Mouse (Mus musculus) C2C12 (cell line): ENCODE results near the gene Enpp1. TPM values are rescaled to one million over a fixed set of nuclear protein-coding genes. Genes with fewer than 3 reads are reported as not detected.

ENCODE experiments used
- H3K27me3 ChIP-seq: one replicate; pipeline ENCODE4 v1.6.1; 2011; ENCODE audit not compliant: control insufficient read depth, insufficient read depth, insufficient read length
- H3K36me3 ChIP-seq: one replicate; pipeline ENCODE4 v1.6.1; 2011; ENCODE audit not compliant: control insufficient read depth, insufficient read depth
- H3K4me3 ChIP-seq: one replicate; pipeline ENCODE4 v1.5.1; 2011; ENCODE audit warnings: mild to moderate bottlenecking, control low read depth; ENCODE audit not compliant: poor library complexity, insufficient read depth, severe bottlenecking
- H3K79me2 ChIP-seq: one replicate; pipeline ENCODE4 v1.6.1; 2011; ENCODE audit not compliant: control insufficient read depth, insufficient read depth
- H3K79me3 ChIP-seq: one replicate; pipeline ENCODE4 v1.6.1; 2011; ENCODE audit warnings: low read depth, control low read depth
- H3ac ChIP-seq: one replicate; pipeline ENCODE3; 2011; ENCODE audit warnings: low read depth; ENCODE audit not compliant: control insufficient read depth, insufficient read length
- CEBPB ChIP-seq: IDR thresholded peaks from one replicate; pipeline ENCODE4 v1.6.1; 2011; ENCODE audit warnings: low read depth, mild to moderate bottlenecking, control low read depth, moderate library complexity
- CTCF ChIP-seq: IDR thresholded peaks from one replicate; pipeline ENCODE4 v1.5.1; 2011; ENCODE audit not compliant: control insufficient read depth, insufficient read depth, insufficient read length
- FOSL1 ChIP-seq: IDR thresholded peaks from one replicate; pipeline ENCODE4 v1.8.0; 2011; ENCODE audit warnings: mild to moderate bottlenecking, low read length; ENCODE audit not compliant: poor library complexity, insufficient read depth, severe bottlenecking
- MAX ChIP-seq: IDR thresholded peaks from one replicate; pipeline ENCODE4 v1.6.1; 2011; ENCODE audit warnings: mild to moderate bottlenecking, control low read depth
- MYOD1 ChIP-seq: IDR thresholded peaks from one replicate; pipeline ENCODE4 v1.6.1; 2011; ENCODE audit warnings: low read depth; ENCODE audit not compliant: control insufficient read depth, insufficient read length
- MYOG ChIP-seq: IDR thresholded peaks from one replicate; pipeline ENCODE4 v1.6.1; 2011; ENCODE audit not compliant: control insufficient read depth, insufficient read length; ENCODE audit errors: extremely low read depth
- USF1 ChIP-seq: IDR thresholded peaks from one replicate; pipeline ENCODE4 v1.6.1; 2011; ENCODE audit warnings: low read depth, mild to moderate bottlenecking, control low read depth, moderate library complexity
- polyA plus RNA-seq: library from polyadenylated mRNA; unstranded; fragments of >200 nt; fragmentation: generic; extraction: Trizol; gene quantifications from one replicate; pipeline ENCODE4 v1.2.1, GENCODE M21; 2012; ENCODE audit warnings: missing spikeins

Gene Enpp1
- polyA plus RNA-seq, 1 experiment = 1.3 TPM

DNA sequence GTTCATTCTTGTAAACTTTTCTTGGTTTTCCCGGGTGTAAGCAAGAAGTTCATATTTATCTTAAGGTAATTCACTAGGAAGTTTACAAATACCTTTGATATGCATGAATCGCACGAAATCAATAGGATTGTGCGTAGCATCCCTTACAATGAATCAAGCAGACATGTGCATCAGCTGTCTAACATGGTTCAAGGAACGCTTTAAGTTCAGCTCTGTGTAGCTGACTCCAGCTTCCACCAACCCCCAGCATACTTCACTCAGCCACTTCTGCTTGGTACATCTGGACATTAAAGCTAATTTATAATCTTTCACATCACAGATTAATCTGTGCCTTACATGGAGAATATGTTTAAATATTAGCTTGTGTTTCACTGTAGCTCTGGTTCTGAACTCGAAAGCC lies 113.3 kb downstream of the Enpp1 start:
- TF ChIP-seq MYOD1 (no peak), FOSL1 (no peak), USF1 (no peak), CTCF (no peak), MAX (no peak), CEBPB (no peak), MYOG (no peak)
- Histone ChIP-seq H3K79me3 (no peaks in the 10 kb centered on the region), H3K4me3 (no peak overlapping the region), H3ac (no peak overlapping the region), H3K36me3 (peaks cover 15% of the 10 kb centered on the region), H3K79me2 (peaks cover 16% of the 10 kb centered on the region), H3K27me3 (no peaks in the 10 kb centered on the region)

DNA sequence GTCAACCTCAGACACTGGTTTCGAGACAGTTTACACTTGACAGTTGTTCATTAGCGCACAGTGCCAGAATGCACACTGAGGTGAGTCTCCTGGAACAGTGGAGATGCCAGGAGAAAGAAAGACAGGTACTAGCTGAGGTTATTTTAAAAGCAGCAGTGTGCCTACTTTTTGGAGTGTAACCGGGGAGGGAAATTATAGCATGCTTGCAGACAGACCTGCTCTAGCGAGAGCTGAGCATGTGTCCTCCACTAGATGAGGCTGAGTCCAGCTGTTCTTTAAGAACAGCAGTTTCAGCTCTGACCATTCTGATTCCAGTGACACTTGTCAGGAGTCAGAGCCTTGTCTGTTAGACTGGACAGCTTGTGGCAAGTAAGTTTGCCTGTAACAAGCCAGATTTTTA lies 114.2 kb downstream of the Enpp1 start:
- TF ChIP-seq MYOD1 (no peak), USF1 (no peak)
- Histone ChIP-seq H3ac (no peak overlapping the region), H3K79me3 (no peaks in the 10 kb centered on the region), H3K4me3 (no peak overlapping the region), H3K36me3 (peaks cover 15% of the 10 kb centered on the region), H3K27me3 (no peaks in the 10 kb centered on the region), H3K79me2 (peaks cover 16% of the 10 kb centered on the region)

DNA sequence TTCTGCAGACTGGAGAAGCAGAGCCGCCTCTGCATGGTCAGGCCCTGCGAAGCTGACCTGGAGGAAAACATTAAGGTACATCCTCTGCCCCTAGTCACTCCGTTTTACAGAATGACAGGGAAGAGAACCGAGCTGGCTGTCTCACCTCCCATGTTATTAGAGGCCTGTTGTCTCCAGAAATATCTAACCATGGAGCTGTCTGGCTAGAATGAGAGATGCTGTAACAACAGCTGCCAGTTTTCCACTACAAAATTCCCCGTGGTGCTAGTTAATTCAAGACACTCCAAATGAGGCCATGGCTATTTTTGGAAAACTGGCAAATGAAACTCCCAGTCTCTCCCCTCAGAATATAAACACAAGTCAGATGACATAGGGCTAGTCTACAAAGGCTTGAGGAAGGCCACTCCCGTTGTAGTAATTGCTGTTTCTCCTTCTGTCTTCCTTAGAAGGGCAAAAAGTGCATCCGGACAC lies 115.1 kb downstream of the Enpp1 start:
- Histone ChIP-seq H3K36me3 (peaks cover 15% of the 10 kb centered on the region), H3ac (no peak overlapping the region), H3K27me3 (no peaks in the 10 kb centered on the region), H3K4me3 (peak overlapping the region; percentile 55), H3K79me3 (no peaks in the 10 kb centered on the region), H3K79me2 (peaks cover 16% of the 10 kb centered on the region)
- TF ChIP-seq MAX (no peak), CEBPB (no peak), MYOD1 (no peak), FOSL1 (no peak), USF1 (no peak), CTCF (no peak), MYOG (no peak)

DNA sequence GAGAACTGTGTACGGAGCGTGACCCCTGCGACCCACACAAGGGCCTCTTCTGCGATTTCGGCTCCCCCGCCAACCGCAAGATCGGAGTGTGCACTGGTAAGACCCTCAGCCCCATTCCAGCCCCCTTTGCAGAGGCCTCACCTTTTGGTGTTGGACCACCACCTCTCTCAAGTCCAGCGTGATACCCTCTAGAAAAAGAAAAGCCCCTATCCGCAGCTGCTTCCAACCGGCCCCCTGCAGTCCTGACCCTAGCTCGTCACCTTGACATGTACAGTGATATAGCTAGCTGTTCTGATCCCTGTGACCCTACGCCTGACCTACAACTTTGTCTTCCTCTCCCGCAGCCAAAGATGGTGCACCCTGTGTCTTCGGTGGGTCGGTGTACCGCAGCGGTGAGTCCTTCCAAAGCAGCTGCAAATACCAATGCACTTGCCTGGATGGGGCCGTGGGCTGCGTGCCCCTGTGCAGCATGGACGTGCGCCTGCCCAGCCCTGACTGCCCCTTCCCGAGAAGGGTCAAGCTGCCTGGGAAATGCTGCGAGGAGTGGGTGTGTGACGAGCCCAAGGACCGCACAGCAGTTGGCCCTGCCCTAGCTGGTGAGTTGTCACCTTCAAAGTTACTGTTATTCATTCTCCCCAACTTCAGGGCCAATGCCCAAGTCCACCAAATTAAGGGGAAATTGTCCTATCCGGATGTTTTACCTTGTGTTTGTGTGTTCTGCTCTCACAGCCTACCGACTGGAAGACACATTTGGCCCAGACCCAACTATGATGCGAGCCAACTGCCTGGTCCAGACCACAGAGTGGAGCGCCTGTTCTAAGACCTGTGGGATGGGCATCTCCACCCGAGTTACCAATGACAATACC lies 115.7 kb downstream of the Enpp1 start:
- no peak for TF ChIP-seq USF1
- no peak for TF ChIP-seq MYOD1
- TF ChIP-seq CTCF = no peak
- no peak for TF ChIP-seq FOSL1
- no peak for TF ChIP-seq MYOG
- TF ChIP-seq MAX = no peak
- TF ChIP-seq CEBPB = no peak
- peak overlapping the region; percentile 55 for H3K4me3 ChIP-seq

DNA sequence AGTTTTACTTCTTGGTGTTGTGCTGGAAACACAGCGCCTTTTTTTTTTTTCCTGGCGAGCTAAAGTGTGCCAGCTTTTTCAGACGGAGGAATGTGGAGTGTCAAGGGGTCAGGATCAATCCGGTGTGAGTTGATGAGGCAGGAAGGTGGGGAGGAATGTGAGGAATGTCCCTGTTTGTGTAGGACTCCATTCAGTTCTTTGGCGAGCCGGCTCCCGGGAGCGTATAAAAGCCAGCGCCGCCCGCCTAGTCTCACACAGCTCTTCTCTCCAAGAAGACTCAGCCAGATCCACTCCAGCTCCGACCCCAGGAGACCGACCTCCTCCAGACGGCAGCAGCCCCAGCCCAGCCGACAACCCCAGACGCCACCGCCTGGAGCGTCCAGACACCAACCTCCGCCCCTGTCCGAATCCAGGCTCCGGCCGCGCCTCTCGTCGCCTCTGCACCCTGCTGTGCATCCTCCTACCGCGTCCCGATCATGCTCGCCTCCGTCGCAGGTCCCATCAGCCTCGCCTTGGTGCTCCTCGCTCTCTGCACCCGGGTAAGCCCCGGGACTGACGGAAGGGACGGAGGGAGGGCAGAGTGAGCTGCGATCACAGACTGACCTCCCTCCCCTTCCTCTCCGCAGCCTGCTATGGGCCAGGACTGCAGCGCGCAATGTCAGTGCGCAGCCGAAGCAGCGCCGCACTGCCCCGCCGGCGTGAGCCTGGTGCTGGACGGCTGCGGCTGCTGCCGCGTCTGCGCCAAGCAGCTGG lies 116.5 kb downstream of the Enpp1 start, which contains the start of gene Ccn2:
Ccn2 (plus strand) TSS at position 193 of the 753 bp plus-strand sequence.
- Histone ChIP-seq H3K27me3 (no peaks in the 10 kb centered on the region), H3ac (peak within 1 kb of the TSS; percentile 80), H3K79me3 (no peaks in the 10 kb centered on the region), H3K4me3 (peak within 1 kb of the TSS; percentile 55), H3K36me3 (peaks cover 15% of the 10 kb centered on the region), H3K79me2 (peaks cover 16% of the 10 kb centered on the region)
- peak; percentile 46 for TF ChIP-seq MAX
- TF ChIP-seq CEBPB = no peak
- peak; percentile 19 for TF ChIP-seq MYOD1

More for the DNA sequence above, 115.7 kb downstream of the Enpp1 start:
- Histone ChIP-seq H3K79me2 (peaks cover 16% of the 10 kb centered on the region), H3K27me3 (no peaks in the 10 kb centered on the region), H3K36me3 (peaks cover 15% of the 10 kb centered on the region), H3K79me3 (no peaks in the 10 kb centered on the region), H3ac (peak overlapping the region; percentile 80)
